Mouse (Mus musculus): ENCODE measurements at regions not wholly inside any gene's neighbourhood (a gene's known extent, or its start where the extent isn't known, plus 50 kb on each side); places are given as distances from the start of the nearest gene placed in this dataset.
"Not testable (repeated sequence)": the region's sequence is repeated elsewhere in the genome, so short reads cannot be mapped to it uniquely, and the experiment has no call there.

GRCm38 (mm10) chr5:22433512-22433911 lies 89.0 kb upstream of the Reln start:
- no peak for DNase-seq

GRCm38 (mm10) chr5:22431721-22432120 lies 87.2 kb upstream of the Reln start:
- no peak for DNase-seq

- DNase-seq: not testable (repeated sequence)
These were observed 81.4 kb upstream of the Reln start for GRCm38 (mm10) chr5:22425706-22426417.

- DNase-seq: no peak
These were observed 71.5 kb upstream of the Reln start for GRCm38 (mm10) chr5:22415957-22416356.

GRCm38 (mm10) chr5:22399134-22399533 lies 54.6 kb upstream of the Reln start:
- peak; percentile 39 for DNase-seq

Measured in kidney, postnatal 10 days (tissue).